Mouse (Mus musculus): ENCODE data around the gene AU021092. TPM values are rescaled to one million over a fixed set of nuclear protein-coding genes. Genes with fewer than 3 reads are reported as not detected.
"Not testable (repeated sequence)": the region's sequence is repeated elsewhere in the genome, so short reads cannot be mapped to it uniquely, and the experiment has no call there.

The AU021092 gene
- 10 to 100 TPM; 29.9 to 35.1 (median 31.2) TPM for total RNA-seq (2022)

DNA sequence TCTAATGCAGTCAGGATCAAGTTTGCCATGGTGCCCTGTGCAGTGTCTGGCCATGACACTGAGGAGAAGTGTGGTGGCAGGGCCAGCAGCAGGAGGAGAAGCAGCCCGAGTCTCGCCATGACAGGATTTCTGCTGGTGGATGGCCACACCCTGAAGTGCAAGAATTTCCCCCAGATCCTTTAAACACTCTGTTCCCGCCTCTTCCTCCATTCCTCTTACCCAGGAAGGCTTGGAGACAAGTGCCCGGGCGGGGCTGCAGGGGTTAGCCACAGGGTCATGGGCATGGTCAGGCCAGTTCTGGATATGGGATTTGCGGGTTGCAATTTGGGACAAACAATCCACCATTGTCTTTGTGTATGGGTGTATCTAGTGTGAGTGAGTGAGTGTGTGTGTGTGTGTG, at the start of gene AU021092:
Gene AU021092, minus strand, starts transcription at position 160 of the 400 bp plus-strand sequence.
- DNase-seq, result peak; percentile 34

DNA sequence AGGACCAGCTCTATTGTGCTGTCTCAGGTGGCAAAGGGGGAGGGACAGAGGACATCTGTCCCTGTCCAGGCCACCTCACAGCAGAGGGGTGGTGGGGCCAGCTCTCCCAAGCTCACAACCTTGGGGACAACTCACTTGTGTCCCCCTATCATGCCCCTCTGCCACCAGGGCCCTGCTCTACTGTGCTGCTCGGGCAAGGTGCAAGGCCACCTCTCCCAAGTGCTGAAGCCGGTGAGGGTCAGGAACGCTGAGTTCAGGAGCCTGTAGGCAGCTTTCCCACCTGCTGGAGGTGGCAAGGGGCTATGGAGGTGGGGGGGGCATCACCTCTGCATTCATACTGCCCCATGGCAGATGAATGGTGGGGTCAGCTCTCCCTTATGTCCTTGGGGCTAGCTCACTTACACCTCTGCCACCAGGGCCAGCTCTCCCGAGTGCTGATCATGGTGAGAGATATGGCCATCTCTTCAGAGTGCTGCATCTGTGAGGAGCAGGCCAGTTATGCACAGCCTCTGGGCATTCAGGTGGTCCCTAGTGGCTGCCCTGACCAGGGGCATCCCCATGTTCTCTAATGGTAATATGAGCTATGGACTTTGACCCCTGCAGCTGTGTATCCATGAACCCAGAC, 49.4 kb upstream of the AU021092 start:
- no peak for DNase-seq

GRCm38 (mm10) chr16:5263926-5264325, 41.8 kb upstream of the AU021092 start:
- DNase-seq, result no peak

DNA sequence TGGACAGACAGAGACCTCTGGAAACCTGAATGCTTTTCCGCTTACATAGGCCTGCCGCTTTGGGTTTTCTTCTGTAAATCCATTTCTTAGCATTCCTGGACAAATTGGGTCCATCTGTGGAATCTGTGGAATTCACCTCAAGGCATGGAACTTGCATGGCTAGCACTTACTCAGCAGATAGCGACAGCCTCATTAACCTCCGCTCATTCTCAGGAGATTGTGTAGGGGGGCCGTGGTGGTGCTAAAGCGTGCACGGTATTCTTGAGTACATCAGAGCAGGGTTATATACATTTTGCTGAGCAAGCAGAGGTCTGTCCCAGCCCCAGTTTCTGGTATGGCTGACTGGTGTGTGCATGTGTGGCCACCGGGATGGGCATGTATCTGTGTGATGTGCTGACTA, 41.1 kb upstream of the AU021092 start:
- no peak for DNase-seq

- DNase-seq, result peak; percentile 99
These were observed 33.8 kb upstream of the AU021092 start, which contains the start of gene Eef2kmt for GRCm38 (mm10) chr16:5255779-5256496. Gene Eef2kmt (minus strand): TSS chr16:5255983.

- DNase-seq, result no peak
These were observed 33.1 kb upstream of the AU021092 start for GRCm38 (mm10) chr16:5255081-5255740.

DNA sequence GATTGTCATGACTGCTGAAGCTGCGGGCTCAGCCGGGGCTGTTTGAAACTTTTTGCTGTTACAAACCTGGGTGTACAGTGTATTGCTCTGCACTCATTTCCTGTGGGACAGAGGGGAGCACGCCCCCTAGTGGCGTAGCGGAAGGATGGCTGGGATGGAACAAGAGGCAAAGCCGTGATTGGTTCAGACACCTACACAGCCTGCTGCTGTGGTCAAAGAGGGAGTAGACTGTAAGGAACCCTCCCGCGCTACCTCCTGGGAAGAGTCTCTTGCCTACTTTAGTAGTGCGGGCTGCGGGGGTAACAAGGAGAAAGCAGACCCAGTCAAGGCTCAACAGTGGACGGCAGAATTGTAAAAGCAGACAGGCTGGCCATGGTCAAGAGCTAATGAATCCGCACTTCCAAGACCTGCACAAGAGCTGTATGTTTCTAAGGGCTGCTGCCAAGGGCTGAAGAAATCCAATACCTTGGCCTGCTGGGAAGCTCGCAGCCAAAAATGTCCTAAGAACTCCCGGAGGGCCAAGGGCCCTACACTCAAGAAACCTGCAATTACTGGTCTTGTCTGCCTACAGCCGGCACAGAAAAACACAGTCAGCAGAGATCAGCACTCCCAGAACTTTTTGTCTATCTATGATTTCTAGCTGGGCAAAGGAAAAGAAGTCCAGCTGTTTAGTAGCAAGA, 32.4 kb upstream of the AU021092 start:
- peak; percentile 76 for DNase-seq

DNA sequence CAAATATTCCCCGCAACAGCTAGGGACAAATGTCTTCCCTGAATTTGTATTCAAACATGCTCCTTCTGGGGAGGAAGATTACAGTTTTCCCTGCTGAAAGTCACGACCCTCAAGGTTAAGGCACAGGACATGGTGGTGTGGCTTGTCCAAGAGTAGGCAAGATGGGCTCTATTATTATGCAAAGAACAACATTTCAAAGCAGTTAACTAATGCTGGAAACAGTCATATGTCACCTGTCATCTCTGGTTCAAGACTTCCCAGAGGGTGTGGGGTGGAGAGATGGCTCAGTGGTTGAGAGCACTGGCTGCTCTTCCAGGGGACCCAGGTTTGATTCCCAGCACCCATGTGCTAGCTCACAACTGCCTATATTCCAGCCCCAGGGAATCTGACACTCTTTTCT, 30.2 kb upstream of the AU021092 start:
- DNase-seq, result no peak

DNA sequence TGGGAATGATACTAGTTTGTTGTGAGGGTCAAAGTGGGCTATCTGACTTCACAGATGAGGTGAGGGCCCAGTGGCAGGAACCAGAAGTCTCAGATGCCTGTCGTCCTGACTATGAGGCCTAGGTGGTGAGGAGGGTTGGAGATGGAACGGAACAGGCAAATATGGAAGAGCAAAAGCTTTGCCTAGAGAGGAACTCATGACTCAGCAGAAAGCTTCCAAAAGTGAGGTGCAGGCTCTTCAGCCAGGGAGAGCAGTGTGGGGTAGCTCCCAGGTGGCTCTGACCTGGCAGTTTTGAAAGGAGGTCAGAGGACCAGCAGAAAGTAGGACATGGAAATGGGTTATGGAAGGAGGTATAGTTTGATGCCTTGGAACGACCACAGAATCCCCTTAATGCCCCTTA, 28.8 kb upstream of the AU021092 start:
- no peak for DNase-seq

DNA sequence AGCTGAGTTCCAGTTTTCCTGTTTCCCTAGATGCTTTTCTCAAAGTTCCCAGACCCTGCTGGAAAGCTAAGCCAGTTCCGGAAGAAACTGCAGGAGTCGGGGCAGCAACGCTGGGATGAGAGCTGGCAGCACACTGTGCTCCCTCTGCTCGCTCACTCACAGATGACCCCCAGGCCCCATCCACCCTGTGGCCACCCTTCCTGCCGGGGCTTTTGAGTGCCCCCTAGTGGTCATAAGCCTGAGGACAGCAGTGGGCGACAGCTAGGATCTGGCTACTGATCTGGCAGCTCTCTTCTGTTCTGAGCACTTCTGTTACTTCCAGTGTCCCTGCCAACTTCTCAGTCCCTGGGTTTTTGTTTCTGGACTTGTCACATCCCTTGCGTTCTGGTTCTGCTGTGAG, 22.3 kb upstream of the AU021092 start:
- DNase-seq, result peak; percentile 57

GRCm38 (mm10) chr16:5242882-5243281, 20.8 kb upstream of the AU021092 start:
- DNase-seq, result no peak

- no peak for DNase-seq
These were observed 20.3 kb upstream of the AU021092 start for GRCm38 (mm10) chr16:5242355-5242754.

DNA sequence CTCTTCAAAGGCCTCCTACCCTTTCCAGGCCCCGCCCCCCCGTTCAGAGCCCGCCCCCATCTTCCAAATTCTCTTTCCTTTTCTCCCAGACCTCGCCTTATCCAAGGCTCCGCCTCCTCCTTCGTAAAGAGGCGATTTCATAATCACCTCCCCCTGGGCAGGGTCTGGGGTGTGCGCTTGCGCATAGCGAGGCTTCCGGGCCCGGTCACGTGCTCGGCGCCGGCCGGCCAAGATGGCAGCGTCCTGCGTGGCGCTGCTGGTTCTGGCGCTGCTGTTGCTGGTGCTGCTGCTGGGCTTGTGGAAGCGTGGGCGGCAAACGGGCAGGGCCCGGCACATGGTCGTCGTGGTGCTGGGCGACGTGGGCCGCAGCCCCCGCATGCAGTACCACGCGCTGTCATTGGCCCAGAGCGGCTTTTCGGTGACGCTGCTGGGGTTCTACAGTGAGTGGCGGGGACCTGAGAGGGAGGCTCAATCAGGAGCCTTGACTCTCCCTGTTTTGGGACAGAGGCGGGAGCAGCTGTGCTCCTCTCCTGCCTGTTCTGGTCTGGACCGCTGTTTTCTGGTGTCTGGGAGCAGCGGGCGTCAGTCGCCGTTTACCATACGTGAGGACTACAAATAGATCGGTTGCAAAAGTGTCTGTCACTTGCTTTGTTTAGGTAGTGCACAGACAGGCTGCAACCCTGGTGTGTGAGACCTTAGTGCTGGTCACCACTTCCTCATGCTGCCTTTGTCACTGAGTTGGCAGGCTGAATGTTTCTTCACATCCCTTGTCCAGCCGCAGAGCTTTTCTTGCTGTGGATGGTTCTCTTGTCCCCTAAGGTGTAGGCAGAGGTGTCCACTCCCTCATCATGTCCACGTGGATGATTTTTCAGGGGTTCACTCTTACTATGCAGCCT, 11.6 kb upstream of the AU021092 start, which contains the start of gene Alg1:
Gene Alg1, plus strand, starts transcription at position 204 of the 896 bp plus-strand sequence.
- peak; percentile 93 for DNase-seq

DNA sequence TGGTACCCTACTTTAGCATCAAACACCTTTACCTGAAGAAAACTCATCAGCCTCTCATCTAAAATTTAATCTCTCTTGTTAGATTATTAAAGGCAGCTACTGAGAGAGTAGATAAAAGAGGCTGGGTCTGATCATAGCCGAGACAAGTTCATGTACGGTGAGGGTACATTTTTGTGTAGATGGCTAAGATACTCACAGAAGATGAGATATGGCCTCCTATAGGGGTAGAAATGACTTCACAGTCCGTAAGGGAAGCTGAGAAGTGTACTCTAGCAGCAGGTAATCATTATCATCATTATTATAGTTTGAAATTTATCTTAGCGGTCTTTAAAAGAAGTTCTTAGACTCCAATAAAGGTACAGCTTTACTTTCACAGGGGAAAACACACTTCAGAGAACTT, 10.9 kb upstream of the AU021092 start:
- no peak for DNase-seq

DNA sequence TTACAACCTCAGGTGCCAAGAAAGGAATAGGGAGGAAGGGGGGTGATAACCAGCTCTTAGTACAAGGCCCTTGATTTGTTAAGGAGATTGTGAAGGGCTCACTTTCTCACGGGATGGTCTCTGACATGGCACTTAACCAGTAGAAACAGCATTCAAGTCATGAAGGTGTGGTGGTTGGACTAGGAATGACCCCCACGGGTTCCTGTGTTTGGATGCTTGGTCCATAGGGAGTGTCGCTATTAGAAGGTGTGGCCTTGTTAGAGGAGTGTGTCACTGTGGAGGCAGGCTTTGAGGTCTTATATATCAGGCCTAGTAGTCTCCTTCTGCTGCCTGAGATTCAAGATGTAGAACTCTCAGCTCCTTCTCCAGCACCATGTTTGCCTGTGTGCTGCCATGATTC, 6.0 kb upstream of the AU021092 start:
- DNase-seq, result not testable (repeated sequence)

DNA sequence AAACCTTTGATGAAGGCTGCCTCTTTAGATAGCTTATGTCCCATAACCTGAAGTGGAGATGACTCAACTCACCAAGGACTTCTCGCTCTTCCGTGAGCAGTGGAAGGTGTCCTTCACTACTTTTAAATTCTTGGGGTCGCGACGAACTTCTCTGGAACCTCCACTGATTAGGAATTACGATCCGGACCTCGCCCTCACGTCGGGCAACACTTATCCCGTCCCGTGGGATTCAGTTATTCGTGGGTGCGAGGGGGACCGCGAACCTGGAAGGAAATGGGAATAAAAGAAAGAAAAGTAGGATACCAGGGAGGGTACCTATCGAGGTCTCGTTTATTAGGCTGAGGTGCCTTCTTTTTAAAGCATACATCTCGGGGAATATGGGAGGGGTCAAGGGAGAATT, 5.4 kb upstream of the AU021092 start:
- not testable (repeated sequence) for DNase-seq

DNA sequence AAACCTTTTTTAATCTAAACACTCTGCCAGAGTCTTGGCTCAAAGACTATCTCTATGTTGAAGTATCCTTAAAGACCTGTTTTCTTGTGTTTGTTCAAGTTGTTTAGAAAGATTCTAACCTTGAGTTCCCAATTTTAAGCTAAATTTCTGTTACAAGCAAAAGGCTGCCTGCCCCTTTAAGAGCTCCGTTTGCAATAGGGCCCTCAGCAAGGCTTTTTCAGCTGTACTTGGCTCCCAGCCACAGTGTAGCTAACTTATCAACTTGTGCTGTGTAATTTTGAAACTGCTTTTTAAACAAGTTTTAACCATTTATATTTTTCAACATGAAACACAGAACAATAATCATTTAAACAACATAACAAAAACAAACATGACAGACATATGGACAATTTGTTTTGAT, 4.4 kb upstream of the AU021092 start:
- DNase-seq, result not testable (repeated sequence)

DNA sequence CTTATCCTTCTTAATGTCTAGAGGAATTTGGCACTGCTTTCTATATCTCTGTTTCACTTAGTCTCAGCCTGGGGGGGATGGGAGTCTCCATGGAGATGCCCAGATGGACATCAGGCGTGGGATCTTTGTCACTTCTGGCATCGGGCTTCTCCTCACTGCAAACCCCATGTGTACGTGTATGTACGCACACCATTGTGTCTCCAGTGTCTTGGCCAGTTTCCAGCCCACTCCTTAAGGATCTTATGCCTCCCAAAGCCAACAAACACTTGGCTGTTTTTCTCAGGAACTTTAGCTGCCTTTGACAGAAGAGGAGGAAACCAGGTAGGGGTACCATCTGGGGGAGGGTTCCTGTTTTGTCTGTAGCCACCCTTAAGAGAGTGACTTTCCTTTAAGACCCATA, 696 bp downstream of the AU021092 start:
- DNase-seq, result no peak

- DNase-seq, result no peak
These were observed 4.6 kb downstream of the AU021092 start for GRCm38 (mm10) chr16:5217341-5218133.

DNA sequence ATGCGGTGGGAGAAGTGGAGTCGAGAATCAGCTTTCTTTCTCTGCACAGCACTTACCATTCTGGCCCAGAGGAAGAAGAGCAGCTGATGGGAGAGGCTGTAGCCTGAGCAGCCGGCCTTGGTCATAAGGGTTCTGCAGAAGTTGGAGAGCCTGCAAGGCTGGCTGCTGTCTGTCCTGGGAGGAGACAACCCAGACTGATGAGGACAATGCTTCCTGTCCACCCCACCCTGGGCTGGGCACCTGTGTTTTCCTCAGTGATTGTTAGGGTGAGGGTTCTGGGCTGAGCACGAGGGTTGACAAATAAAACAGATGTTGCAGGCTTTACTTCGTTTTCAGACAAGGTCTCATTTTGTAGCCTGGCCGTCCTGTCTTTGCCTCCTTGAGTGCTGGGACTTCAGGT, 5.4 kb downstream of the AU021092 start:
- no peak for DNase-seq

- DNase-seq, result no peak
These were observed 8.0 kb downstream of the AU021092 start for GRCm38 (mm10) chr16:5214126-5214525.
